Mouse (Mus musculus) midbrain, embryonic 11.5 days (tissue): ENCODE results near the gene Tspan4. TPM values are rescaled to one million over a fixed set of nuclear protein-coding genes. Genes with fewer than 3 reads are reported as not detected.

Experiments used
- ATAC-seq: fragments of 200-750 bp; cut with Nextera tagmentation; 2 replicates; pipeline ENCODE4 v1.8.0; 2017; ENCODE audit warnings: moderate TSS enrichment, moderate library complexity; ENCODE audit not compliant: low FRiP score
- DNase-seq: peaks from one replicate; pipeline ENCODE4 v3.0.0; 2015; ENCODE audit warnings: low spot score; ENCODE audit errors: missing footprints
- H3K27ac ChIP-seq: fragments of 300-500 bp; sonication (generic); 2 replicates; pipeline ENCODE4 v1.5.1; 2014; ENCODE audit warnings: low read depth, low read length
- H3K27me3 ChIP-seq: fragments of 300-500 bp; sonication (generic); 2 replicates; pipeline ENCODE4 v1.6.1; 2014; ENCODE audit warnings: mild to moderate bottlenecking, low read length, moderate library complexity, mixed read lengths; ENCODE audit not compliant: control insufficient read depth, insufficient read depth
- H3K36me3 ChIP-seq: fragments of 300-500 bp; sonication (generic); 2 replicates; pipeline ENCODE4 v1.6.1; 2014; ENCODE audit warnings: mild to moderate bottlenecking, low read length, moderate library complexity, mixed read lengths; ENCODE audit not compliant: control insufficient read depth, insufficient read depth
- H3K4me1 ChIP-seq: fragments of 300-500 bp; sonication (generic); 2 replicates; pipeline ENCODE4 v1.6.1; 2014; ENCODE audit warnings: low read length; ENCODE audit not compliant: control insufficient read depth, insufficient read depth
- H3K4me2 ChIP-seq: fragments of 300-500 bp; sonication (generic); 2 replicates; pipeline ENCODE4 v1.6.1; 2014; ENCODE audit warnings: mild to moderate bottlenecking, moderate library complexity
- H3K4me3 ChIP-seq: fragments of 300-500 bp; sonication (generic); 2 replicates; pipeline ENCODE4 v1.5.1; 2014; ENCODE audit warnings: low read depth, low read length
- H3K9ac ChIP-seq: fragments of 300-500 bp; sonication (generic); 2 replicates; pipeline ENCODE4 v1.6.1; 2014; ENCODE audit warnings: low read length
- H3K9me3 ChIP-seq: fragments of 300-500 bp; sonication (generic); 2 replicates; pipeline ENCODE4 v1.6.1; 2016; ENCODE audit warnings: low read length; ENCODE audit not compliant: control insufficient read depth
- WGBS: fragments of 180-500 bp; shearing (Covaris S2); extraction: QIAGEN DNeasy Blood & Tissue Kit; methylation state at CpG from one replicate; pipeline ENCODE4 v1.1.7; 2014; 5-methylcytosine and 5-hydroxymethylcytosine counted together
- polyA plus RNA-seq: library from polyadenylated mRNA; unstranded; fragments of >200 nt; fragmentation: Nextera tagmentation; extraction: Ambion mirVana; gene quantifications from 2 replicates; pipeline ENCODE4 v1.2.1, GENCODE M21; 2014

The Tspan4 gene
- polyA plus RNA-seq, 1 experiment from 2014 or later: 28.6 TPM

DNA sequence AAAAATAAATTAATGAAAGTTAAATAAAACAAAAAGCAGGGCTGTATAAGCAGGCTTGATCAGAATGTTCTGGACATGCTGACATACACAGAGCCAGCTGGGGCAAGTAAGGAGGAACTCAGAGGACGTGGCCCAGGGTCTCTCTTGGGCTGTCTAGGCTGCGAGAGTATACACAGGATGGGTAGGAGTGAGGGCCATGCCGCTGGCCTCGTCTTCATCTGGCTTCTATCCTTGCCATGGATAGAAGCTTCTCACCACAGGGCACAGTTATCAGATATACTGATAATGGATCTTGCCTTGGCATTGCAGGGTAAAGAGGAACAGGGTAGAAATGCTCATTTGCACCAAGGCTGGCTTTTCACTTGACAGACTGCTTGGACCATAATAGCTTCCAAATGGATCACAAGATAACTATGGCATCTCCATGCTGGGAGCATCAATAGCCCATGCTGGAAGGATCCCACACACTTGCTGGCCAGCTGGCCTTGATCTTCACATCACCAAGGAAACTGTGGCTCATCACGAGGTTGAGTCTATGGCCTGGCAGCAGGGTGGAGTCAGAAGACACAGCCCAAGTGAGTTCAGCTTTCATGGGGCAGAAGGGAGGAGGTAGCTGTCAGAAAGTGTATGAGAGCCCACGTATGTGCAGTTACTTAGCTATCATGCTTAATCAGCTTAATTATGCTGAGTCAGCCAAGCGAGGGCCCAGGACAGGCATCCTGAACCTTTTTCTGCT is 26.9 kb downstream of the Tspan4 start:
- H3K9me3 ChIP-seq: no peaks in the 10 kb centered on the region
- no peaks in the 10 kb centered on the region for H3K27me3 ChIP-seq
- WGBS: 86% methylated on average over 7 of the region's 7 CpGs
- no peaks in the 10 kb centered on the region for H3K36me3 ChIP-seq
- H3K9ac ChIP-seq: no peak overlapping the region
- DNase-seq (no peak), ATAC-seq (no peak)
- H3K4me2 ChIP-seq: no peak overlapping the region
- no peak overlapping the region for H3K4me3 ChIP-seq
- H3K4me1 ChIP-seq: no peaks in the 10 kb centered on the region
- no peak overlapping the region for H3K27ac ChIP-seq

DNA sequence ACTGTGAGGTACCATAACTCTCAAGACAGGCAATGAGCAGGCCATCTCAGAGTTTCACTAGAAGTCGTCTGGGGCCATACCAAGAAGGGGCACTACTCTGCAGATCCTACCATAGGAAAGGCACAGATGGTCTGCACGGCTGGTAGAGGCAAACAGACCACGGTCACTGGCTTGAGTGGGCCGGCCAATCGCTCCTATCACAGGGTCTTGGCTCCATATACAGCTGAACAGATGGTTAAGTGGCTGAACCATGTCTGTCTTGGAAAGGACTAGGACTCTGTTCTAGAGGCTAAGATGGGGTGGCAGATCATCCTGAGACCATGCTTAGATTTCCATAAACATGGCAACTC is 27.5 kb downstream of the Tspan4 start:
- no peak overlapping the region for H3K4me2 ChIP-seq
- no peak overlapping the region for H3K27ac ChIP-seq
- no peak for DNase-seq
- H3K36me3 ChIP-seq: no peaks in the 10 kb centered on the region
- ATAC-seq: no peak
- 97% methylated on average over 5 of the region's 5 CpGs for WGBS
- no peak overlapping the region for H3K9ac ChIP-seq
- H3K9me3 ChIP-seq: no peaks in the 10 kb centered on the region
- H3K4me1 ChIP-seq: no peaks in the 10 kb centered on the region
- H3K4me3 ChIP-seq: no peak overlapping the region
- H3K27me3 ChIP-seq: no peaks in the 10 kb centered on the region

DNA sequence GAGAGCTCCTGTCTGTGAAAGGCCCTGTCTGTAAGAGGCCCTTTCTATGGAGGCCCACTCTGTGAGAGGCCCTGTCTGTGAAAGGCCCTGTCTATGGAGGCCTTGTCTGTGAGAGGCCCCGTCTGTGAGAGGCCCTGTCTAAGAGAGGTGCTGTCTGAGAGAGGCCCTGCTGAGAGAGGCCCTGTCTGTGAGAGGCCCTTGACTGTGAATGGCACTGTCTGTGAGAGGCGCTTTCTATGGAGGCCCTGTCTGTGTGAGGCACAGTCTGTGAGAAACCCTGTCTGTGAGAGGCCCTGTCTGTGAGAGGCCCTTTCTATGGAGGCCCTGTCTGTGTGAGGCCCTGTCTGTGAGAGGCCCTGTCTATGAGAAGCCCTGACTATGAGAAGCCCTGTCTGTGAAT is 31.2 kb downstream of the Tspan4 start:
- WGBS: 76% methylated on average over 2 of the region's 2 CpGs
- ATAC-seq: no peak
- H3K9me3 ChIP-seq: no peaks in the 10 kb centered on the region
- no peak overlapping the region for H3K9ac ChIP-seq
- no peak for DNase-seq
- H3K4me1 ChIP-seq: no peaks in the 10 kb centered on the region
- no peaks in the 10 kb centered on the region for H3K27me3 ChIP-seq
- no peak overlapping the region for H3K4me3 ChIP-seq
- no peak overlapping the region for H3K4me2 ChIP-seq
- H3K27ac ChIP-seq: no peak overlapping the region
- H3K36me3 ChIP-seq: no peaks in the 10 kb centered on the region

DNA sequence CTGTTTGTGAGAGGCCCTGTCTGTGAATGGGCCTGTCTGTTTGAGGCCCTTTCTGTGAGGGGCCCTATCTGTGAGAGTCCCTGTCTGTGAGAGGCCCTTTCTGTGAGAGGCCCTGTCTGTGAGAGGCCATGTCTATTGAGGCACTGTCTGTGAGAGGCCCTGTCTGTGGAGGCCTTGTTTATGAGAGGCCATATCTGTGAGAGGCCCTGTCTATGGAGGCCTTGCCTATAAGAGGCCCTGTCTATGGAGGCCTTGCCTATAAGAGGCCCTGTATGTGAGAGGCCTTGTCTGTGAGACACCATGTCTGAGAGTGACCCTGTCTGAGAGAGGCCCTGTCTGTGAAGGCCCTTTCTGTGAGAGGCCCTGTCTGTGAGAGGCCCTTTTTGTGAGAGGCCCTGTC is 33.1 kb downstream of the Tspan4 start:
- DNase-seq: no peak

DNA sequence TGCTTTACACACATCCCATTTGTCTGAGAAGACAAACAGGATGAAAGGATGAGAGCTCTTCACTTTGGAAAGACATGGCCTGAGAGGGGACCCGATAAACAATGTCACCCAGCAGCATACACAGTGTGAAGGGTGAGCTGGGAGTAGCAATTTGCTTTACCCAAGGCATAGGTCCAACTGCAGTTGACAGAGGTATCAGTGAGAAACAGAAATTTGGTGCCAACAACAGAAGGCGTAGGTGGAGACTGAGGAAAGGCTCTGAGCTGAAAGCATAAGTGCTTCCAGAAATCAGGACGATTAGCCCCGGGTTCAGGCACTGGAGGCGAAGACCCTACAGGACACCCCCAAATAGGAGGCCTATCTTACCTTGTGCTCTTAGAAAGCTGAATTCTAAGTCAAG is 35.2 kb downstream of the Tspan4 start:
- Histone ChIP-seq H3K4me2 (no peak overlapping the region), H3K27ac (no peak overlapping the region), H3K4me3 (no peak overlapping the region), H3K27me3 (no peaks in the 10 kb centered on the region), H3K9me3 (no peaks in the 10 kb centered on the region), H3K9ac (no peak overlapping the region), H3K36me3 (no peaks in the 10 kb centered on the region), H3K4me1 (no peaks in the 10 kb centered on the region)
- WGBS: 92% methylated on average over 5 of the region's 5 CpGs
- no peak for DNase-seq
- ATAC-seq: no peak

More for the DNA sequence above, 33.1 kb downstream of the Tspan4 start:
- Histone ChIP-seq H3K27ac (peak overlapping the region; percentile 10; the same call in 1 of the 2 replicates), H3K9ac (no peak overlapping the region), H3K4me2 (no peak overlapping the region), H3K9me3 (no peaks in the 10 kb centered on the region), H3K4me1 (no peaks in the 10 kb centered on the region), H3K4me3 (no peak overlapping the region), H3K27me3 (no peaks in the 10 kb centered on the region), H3K36me3 (no peaks in the 10 kb centered on the region)
- peak; percentile 46; the same call in 1 of the 2 replicates for ATAC-seq

DNA sequence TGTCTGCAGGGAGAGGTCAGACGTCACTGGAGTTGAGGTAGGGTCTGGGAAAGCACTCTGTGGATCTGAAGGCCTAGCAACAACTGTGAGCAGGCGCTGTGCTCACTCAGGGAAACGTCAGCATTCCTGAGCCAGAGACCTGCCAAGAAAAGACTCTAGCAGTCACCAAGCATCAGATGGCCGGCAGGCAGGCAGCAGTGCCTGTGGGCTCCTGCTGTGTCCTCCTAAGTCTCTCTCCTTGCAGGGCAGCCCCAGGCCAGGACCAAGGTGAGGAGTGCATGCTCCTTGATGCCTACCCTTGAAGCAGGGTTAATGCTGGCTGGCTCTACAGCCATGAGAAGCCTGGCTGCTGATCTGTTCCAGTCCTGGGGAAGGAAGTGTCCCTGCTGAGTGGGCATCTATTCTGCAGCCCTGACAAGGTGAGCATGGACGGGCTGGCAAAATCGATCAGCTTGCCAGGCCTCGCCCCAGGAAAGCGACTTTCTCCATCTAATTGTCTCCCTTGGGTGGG is 35.7 kb downstream of the Tspan4 start:
- Histone ChIP-seq H3K27ac (no peak overlapping the region), H3K4me1 (no peaks in the 10 kb centered on the region), H3K36me3 (no peaks in the 10 kb centered on the region), H3K4me2 (no peak overlapping the region), H3K27me3 (no peaks in the 10 kb centered on the region), H3K9ac (no peak overlapping the region), H3K4me3 (no peak overlapping the region), H3K9me3 (no peaks in the 10 kb centered on the region)
- no peak for DNase-seq
- 75% methylated on average over 8 of the region's 8 CpGs for WGBS
- ATAC-seq: no peak

DNA sequence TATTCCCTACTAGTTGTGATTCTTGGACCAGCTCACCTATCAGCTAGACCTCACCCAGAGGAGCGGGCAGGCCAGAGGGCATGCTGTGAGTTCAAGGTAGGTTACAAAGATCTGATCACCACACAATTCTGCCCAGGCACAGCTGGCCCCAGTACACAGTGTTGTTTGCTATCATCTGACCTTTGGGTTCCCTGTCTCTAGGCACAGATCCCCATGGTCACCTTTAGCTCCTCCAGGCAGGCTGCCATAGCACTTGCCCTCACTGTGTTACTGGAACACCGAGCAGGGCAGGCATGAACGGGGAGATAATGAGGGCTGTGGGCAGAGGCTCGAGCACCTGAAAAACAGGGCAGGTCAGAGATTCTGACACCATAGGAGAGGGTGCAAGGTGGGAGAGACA is 42.6 kb downstream of the Tspan4 start:
- no peaks in the 10 kb centered on the region for H3K36me3 ChIP-seq
- no peak for ATAC-seq

DNA sequence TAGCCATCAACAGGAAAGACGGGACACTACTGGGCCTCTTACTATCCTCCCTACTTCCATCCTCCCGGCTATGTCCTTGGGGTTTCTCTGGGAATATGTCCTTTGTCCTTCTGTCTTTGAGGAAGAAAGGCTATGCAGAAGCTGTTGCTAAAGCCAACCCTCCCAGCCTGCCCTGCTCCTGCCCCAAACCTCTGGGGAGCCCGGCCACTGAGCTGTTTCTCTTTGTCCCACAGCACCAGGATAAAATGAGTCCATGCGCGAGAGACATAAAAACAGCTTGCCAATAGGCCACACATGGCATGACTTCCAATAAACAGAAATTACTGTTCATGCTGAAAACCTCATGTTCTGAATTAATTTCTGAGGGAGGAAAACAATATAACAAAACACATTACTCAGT is 43.3 kb downstream of the Tspan4 start:
- no peaks in the 10 kb centered on the region for H3K36me3 ChIP-seq
- DNase-seq (no peak), ATAC-seq (no peak)
- 88% methylated on average over 5 of the region's 5 CpGs for WGBS
- no peaks in the 10 kb centered on the region for H3K27me3 ChIP-seq
- no peak overlapping the region for H3K9ac ChIP-seq
- H3K4me1 ChIP-seq: no peaks in the 10 kb centered on the region
- H3K9me3 ChIP-seq: no peaks in the 10 kb centered on the region
- no peak overlapping the region for H3K4me3 ChIP-seq
- H3K4me2 ChIP-seq: no peak overlapping the region
- no peak overlapping the region for H3K27ac ChIP-seq

More for the DNA sequence above, 42.6 kb downstream of the Tspan4 start:
- Histone ChIP-seq H3K9ac (no peak overlapping the region), H3K4me1 (no peaks in the 10 kb centered on the region), H3K4me2 (no peak overlapping the region), H3K4me3 (no peak overlapping the region), H3K27ac (no peak overlapping the region), H3K9me3 (no peaks in the 10 kb centered on the region), H3K27me3 (no peaks in the 10 kb centered on the region)
- 82% methylated on average over 4 of the region's 4 CpGs for WGBS
- DNase-seq: no peak

DNA sequence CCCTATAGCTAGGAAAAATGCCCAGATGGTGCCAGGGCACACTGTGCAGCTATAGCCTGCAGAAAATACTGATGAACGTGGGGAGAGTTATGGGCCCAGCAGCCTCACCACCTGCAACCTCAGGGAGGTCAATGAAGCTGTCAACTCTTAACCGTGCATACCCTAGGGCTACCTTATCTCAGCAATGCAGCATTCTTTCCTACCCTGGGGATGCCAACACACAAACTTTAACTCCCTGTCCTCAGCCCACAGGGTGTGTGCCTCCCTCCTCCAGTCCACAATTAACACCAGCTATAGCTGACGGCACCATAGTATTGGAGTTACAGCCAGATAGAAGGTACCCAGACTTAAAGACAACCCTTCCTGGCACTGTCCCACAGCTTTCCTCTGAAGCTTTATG is 43.9 kb downstream of the Tspan4 start:
- no peaks in the 10 kb centered on the region for H3K4me1 ChIP-seq
- H3K27ac ChIP-seq: no peak overlapping the region
- 87% methylated on average over 3 of the region's 3 CpGs for WGBS
- H3K9me3 ChIP-seq: no peaks in the 10 kb centered on the region
- DNase-seq: no peak
- H3K27me3 ChIP-seq: no peaks in the 10 kb centered on the region
- no peak overlapping the region for H3K4me3 ChIP-seq
- no peaks in the 10 kb centered on the region for H3K36me3 ChIP-seq
- no peak overlapping the region for H3K9ac ChIP-seq
- no peak for ATAC-seq
- H3K4me2 ChIP-seq: no peak overlapping the region
